10 mouse cellular contexts compared by ENCODE assay signal in the genomic region with DNA sequence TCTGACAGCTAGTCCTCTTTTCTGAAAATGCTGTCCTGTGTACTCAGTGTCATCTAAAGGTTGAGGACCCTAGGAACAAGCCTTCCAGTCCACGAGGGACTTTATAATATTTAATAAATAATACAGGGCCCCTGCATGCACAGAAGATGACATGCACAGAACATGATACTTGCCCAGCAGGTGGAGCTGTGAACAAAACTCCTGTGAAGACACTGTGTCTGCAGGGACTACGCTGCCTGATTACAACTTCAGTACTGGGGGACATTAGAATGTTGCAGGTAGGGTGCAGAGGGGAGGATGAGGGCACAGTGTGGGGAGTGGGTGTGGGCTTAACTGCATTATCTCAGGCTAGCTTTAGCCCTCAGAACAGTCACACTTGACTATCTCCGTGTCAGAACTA. TPM values are rescaled to one million over a fixed set of nuclear protein-coding genes. Genes with fewer than 3 reads are reported as not detected.
DNase-seq lines count a peak whose midpoint lies in the region; ATAC-seq and TF ChIP-seq lines count a peak whose summit lies in the region.
"Had no signal": no experiment of that assay in that cellular context is flagged by ENCODE, and none has a peak within 500 bp of the region (broad histone marks: within the 10 kb centered on the region; RNA-seq: fewer than 3 reads in every experiment).

No protein-coding gene starts in this region.

- H3K4me3 ChIP-seq in heart, adult 2 months = no peak overlapping the region
- H3K4me3 ChIP-seq in heart, embryonic 11.5 days (ENCODE audit: low read depth, low read length) = no peak overlapping the region
- H3K4me3 ChIP-seq in cerebellum, adult 2 months (replicated peaks; ENCODE audit: insufficient read depth, low read depth, low read length) = no peak overlapping the region
- H3K4me3 ChIP-seq in midbrain, embryonic 12.5 days = no peak overlapping the region
- H3K4me3 ChIP-seq in small intestine, adult 2 months (ENCODE audit: low read depth, low read length) = no peak overlapping the region
- H3K4me3 ChIP-seq: limb, embryonic 13.5 days had no signal

- no peak overlapping the region for H3K9ac ChIP-seq in heart, adult 2 months (ENCODE audit: low read depth, low read length)
- H3K9ac ChIP-seq in heart, embryonic 11.5 days (ENCODE audit: low read depth, low read length) = no peak overlapping the region
- H3K9ac ChIP-seq in midbrain, embryonic 12.5 days (replicated peaks) = no peak overlapping the region
- H3K9ac ChIP-seq: limb, embryonic 13.5 days had no signal

- intact Hi-C loops in heart, adult 2 months (cut with DNase I) = loop anchor here (5.0 kb wide), 4 partner anchors 226 to 516 kb away; no protein-coding TSS in a partner anchor
- intact Hi-C loops in left cerebral cortex, postnatal 25 days (cut with DNase I) = loop anchor here (5.0 kb wide), 3 partner anchors 241 to 516 kb away; no protein-coding TSS in a partner anchor

- peak; percentile 75 for TF ChIP-seq CTCF in heart, adult 2 months (IDR thresholded peaks at IDR 0.05)
- TF ChIP-seq CTCF in cerebellum, adult 2 months (IDR thresholded peaks at IDR 0.05; ENCODE audit: borderline replicate concordance, insufficient read depth, low read depth, low read length) = peak; percentile 50; the same call in 1 of the 2 replicates
- TF ChIP-seq CTCF in small intestine, adult 2 months (IDR thresholded peaks at IDR 0.05; ENCODE audit: extremely low read depth, insufficient read length, insufficient replicate concordance, low read depth, low read length) = peak; percentile 40; the same call in 1 of the 2 replicates

- H3K79me2 ChIP-seq in heart, adult 2 months (replicated peaks; ENCODE audit: control insufficient read depth, insufficient read depth, low read length) = no peaks in the 10 kb centered on the region

- no peaks in the 10 kb centered on the region for H3K4me1 ChIP-seq in heart, adult 2 months (ENCODE audit: control insufficient read depth, insufficient read depth, low read length)
- no peaks in the 10 kb centered on the region; the same call in 1 of the 2 replicates for H3K4me1 ChIP-seq in heart, embryonic 11.5 days (ENCODE audit: control insufficient read depth, insufficient read depth, low read length)
- H3K4me1 ChIP-seq in cerebellum, adult 2 months (ENCODE audit: control insufficient read depth, insufficient read depth, low read length) = no peaks in the 10 kb centered on the region
- H3K4me1 ChIP-seq in midbrain, embryonic 12.5 days = no peaks in the 10 kb centered on the region
- H3K4me1 ChIP-seq in small intestine, adult 2 months (ENCODE audit: control insufficient read depth, insufficient read depth, insufficient read length, low read length) = no peaks in the 10 kb centered on the region
- H3K4me1 ChIP-seq: limb, embryonic 13.5 days had no signal

- no peak overlapping the region for H3K4me2 ChIP-seq in heart, embryonic 11.5 days
- H3K4me2 ChIP-seq in midbrain, embryonic 12.5 days (replicated peaks) = no peak overlapping the region
- H3K4me2 ChIP-seq: limb, embryonic 13.5 days had no signal

- no peak for TF ChIP-seq POLR2A in heart, adult 2 months (IDR thresholded peaks at IDR 0.05; ENCODE audit: insufficient read depth, low read depth, low read length)
- no peak for TF ChIP-seq POLR2A in cerebellum, adult 2 months (IDR thresholded peaks at IDR 0.05; ENCODE audit: borderline replicate concordance, insufficient read depth, low read length)
- TF ChIP-seq POLR2A in small intestine, adult 2 months (IDR thresholded peaks at IDR 0.05; ENCODE audit: low read depth, low read length) = no peak

- H3K9me3 ChIP-seq in heart, embryonic 11.5 days (replicated peaks; ENCODE audit: control insufficient read depth, low read length) = no peaks in the 10 kb centered on the region
- no peaks in the 10 kb centered on the region for H3K9me3 ChIP-seq in midbrain, embryonic 12.5 days
- H3K9me3 ChIP-seq: G1E; limb, embryonic 13.5 days had no signal

- no peak overlapping the region for H3K27ac ChIP-seq in heart, adult 2 months
- H3K27ac ChIP-seq in heart, embryonic 11.5 days (ENCODE audit: low read depth, low read length) = no peak overlapping the region
- H3K27ac ChIP-seq in cerebellum, adult 2 months (ENCODE audit: insufficient read depth, low read length) = no peak overlapping the region
- H3K27ac ChIP-seq in midbrain, embryonic 12.5 days (replicated peaks) = no peak overlapping the region
- H3K27ac ChIP-seq in small intestine, adult 2 months (ENCODE audit: insufficient read depth, low read depth, low read length) = no peak overlapping the region
- H3K27ac ChIP-seq: limb, embryonic 13.5 days had no signal

- 34% methylated on average over 3 of the region's 3 CpGs for WGBS in heart, adult 2 months
- 35% methylated on average over 3 of the region's 3 CpGs for WGBS in heart, embryonic 11.5 days (ENCODE audit: insufficient replicate concordance)
- WGBS in cerebellum, adult 2 months = 34% methylated on average over 3 of the region's 3 CpGs
- 49% methylated on average over 3 of the region's 3 CpGs for WGBS in midbrain, embryonic 12.5 days
- WGBS in small intestine, adult 2 months = 31% methylated on average over 3 of the region's 3 CpGs

- peak; percentile 42 to 58 for DNase-seq in heart, adult 2 months
- peak; percentile 25 to 35 for DNase-seq in cerebellum, adult 2 months
- DNase-seq in frontal cortex, postnatal 10 days (ENCODE audit: low spot score in 2 of 2) = peak; percentile 6 to 44
- peak; percentile 52 for DNase-seq in kidney, adult 18-20 months
- DNase-seq in left cerebral cortex, postnatal 25 days (ENCODE audit: low spot score in 2 of 2) = peak; percentile 61 to 74

- H3K36me3 ChIP-seq in heart, adult 2 months (ENCODE audit: control insufficient read depth, insufficient read depth, low read length) = no peaks in the 10 kb centered on the region
- no peaks in the 10 kb centered on the region for H3K36me3 ChIP-seq in heart, embryonic 11.5 days (ENCODE audit: control insufficient read depth, insufficient read depth, low read length)
- no peaks in the 10 kb centered on the region for H3K36me3 ChIP-seq in midbrain, embryonic 12.5 days
- no peaks in the 10 kb centered on the region for H3K36me3 ChIP-seq in small intestine, adult 2 months (ENCODE audit: control insufficient read depth, insufficient read depth, low read length)
- H3K36me3 ChIP-seq: G1E; limb, embryonic 13.5 days had no signal

- no peaks in the 10 kb centered on the region for H3K27me3 ChIP-seq in heart, adult 2 months (ENCODE audit: control insufficient read depth, insufficient read depth, low read length)
- H3K27me3 ChIP-seq in heart, embryonic 11.5 days (ENCODE audit: control insufficient read depth, insufficient read depth, low read length) = no peaks in the 10 kb centered on the region
- no peaks in the 10 kb centered on the region for H3K27me3 ChIP-seq in cerebellum, adult 2 months (ENCODE audit: control insufficient read depth, insufficient read depth, low read length)
- no peaks in the 10 kb centered on the region for H3K27me3 ChIP-seq in midbrain, embryonic 12.5 days
- no peaks in the 10 kb centered on the region for H3K27me3 ChIP-seq in small intestine, adult 2 months (ENCODE audit: control insufficient read depth, insufficient read depth, low read length)
- H3K27me3 ChIP-seq: limb, embryonic 13.5 days had no signal

- no peak for TF ChIP-seq EP300 in heart, adult 2 months (IDR thresholded peaks at IDR 0.05; ENCODE audit: insufficient read depth, low read depth, low read length)

- ATAC-seq in heart, embryonic 11.5 days (replicated peaks; ENCODE audit: insufficient number of reproducible peaks, low FRiP score, low TSS enrichment) = no peak
- peak; percentile 77 for ATAC-seq in midbrain, embryonic 12.5 days (ENCODE audit: low FRiP score, low read depth)

RNA-seq across cellular contexts. Expression of a gene that starts 28.4 kb away (rescaled TPM):
- total RNA-seq in heart, adult 2 months (2021) = 1 to 10 TPM; 1.8 to 2.3 TPM
- 0.55 and 2.6 TPM in 2 replicates for polyA plus RNA-seq in heart, adult 2 months (2012; rRNA removed)
- 0.31 and 1.1 TPM in 2 replicates for polyA plus RNA-seq in heart, embryonic 11.5 days (2014; fragmentation: Nextera tagmentation; extraction: Ambion mirVana)
- polyA plus RNA-seq in cerebellum, adult 2 months (2012; rRNA removed) = 10.5 and 12.3 TPM in 2 replicates
- total RNA-seq in left cerebral cortex, postnatal 25 days (2021) = not detected
- polyA plus RNA-seq in midbrain, embryonic 12.5 days (2016; fragmentation: Nextera tagmentation; extraction: Ambion mirVana) = 0.34 and 0.84 TPM in 2 replicates
- polyA plus RNA-seq in small intestine, adult 2 months (2012; rRNA removed) = 1.0 and 1.6 TPM in 2 replicates
- polyA plus RNA-seq: G1E had no signal
